Mouse (Mus musculus) thymus, postnatal 14 days (tissue): Measurements from ENCODE around the gene Ccdc33.

Experiments used
- DNase-seq: peaks from one replicate; pipeline ENCODE4 v3.0.0; 2021

Gene Ccdc33

GRCm38 (mm10) chr9:58009015-58009362 is 109.6 kb downstream of the Ccdc33 start:
- DNase-seq, result no peak

- no peak for DNase-seq
Observed at GRCm38 (mm10) chr9:58008336-58009014, 110.1 kb downstream of the Ccdc33 start.

- DNase-seq, result peak; percentile 34
Observed at GRCm38 (mm10) chr9:58005753-58006461, 112.7 kb downstream of the Ccdc33 start, which contains the start of gene Cyp11a1. Gene Cyp11a1 (plus strand): TSS chr9:58006411.

- DNase-seq, result no peak
Observed at GRCm38 (mm10) chr9:58003272-58003671, 115.4 kb downstream of the Ccdc33 start.

- DNase-seq, result no peak
Observed at GRCm38 (mm10) chr9:57999676-58000075, 118.9 kb downstream of the Ccdc33 start.

- peak; percentile 30 for DNase-seq
Observed at GRCm38 (mm10) chr9:57998685-57999084, 119.9 kb downstream of the Ccdc33 start.

GRCm38 (mm10) chr9:57998032-57998659 is 120.5 kb downstream of the Ccdc33 start:
- DNase-seq, result peak; percentile 80

GRCm38 (mm10) chr9:57997511-57998031 is 121.1 kb downstream of the Ccdc33 start:
- DNase-seq, result peak; percentile 95

GRCm38 (mm10) chr9:57995282-57995681 is 123.3 kb downstream of the Ccdc33 start:
- DNase-seq, result peak; percentile 85

GRCm38 (mm10) chr9:57992781-57993591 is 125.6 kb downstream of the Ccdc33 start:
- DNase-seq, result peak; percentile 30

GRCm38 (mm10) chr9:57992060-57992459 is 126.6 kb downstream of the Ccdc33 start:
- DNase-seq, result peak; percentile 36

- DNase-seq, result peak; percentile 62
Observed at GRCm38 (mm10) chr9:57990438-57991110, 128.0 kb downstream of the Ccdc33 start.

GRCm38 (mm10) chr9:57989309-57989708 is 129.3 kb downstream of the Ccdc33 start:
- DNase-seq, result no peak

GRCm38 (mm10) chr9:57988098-57988497 is 130.5 kb downstream of the Ccdc33 start:
- peak; percentile 55 for DNase-seq

GRCm38 (mm10) chr9:57986293-57986692 is 132.3 kb downstream of the Ccdc33 start:
- peak; percentile 81 for DNase-seq

- no peak for DNase-seq
Observed at GRCm38 (mm10) chr9:57985304-57985703, 133.3 kb downstream of the Ccdc33 start.

- peak; percentile 63 for DNase-seq
Observed at GRCm38 (mm10) chr9:57980570-57980969, 138.1 kb downstream of the Ccdc33 start.

GRCm38 (mm10) chr9:57978858-57979257 is 139.8 kb downstream of the Ccdc33 start:
- no peak for DNase-seq
